Mouse (Mus musculus): ENCODE results near the gene Hist2h2ab. TPM values are rescaled to one million over a fixed set of nuclear protein-coding genes. Genes with fewer than 3 reads are reported as not detected.
"Not testable (repeated sequence)": the region's sequence is repeated elsewhere in the genome, so short reads cannot be mapped to it uniquely, and the experiment has no call there.

Hist2h2ab gene
- total RNA-seq, 2 experiments from 2014 or later = 3.0 to 3.4 TPM

DNA sequence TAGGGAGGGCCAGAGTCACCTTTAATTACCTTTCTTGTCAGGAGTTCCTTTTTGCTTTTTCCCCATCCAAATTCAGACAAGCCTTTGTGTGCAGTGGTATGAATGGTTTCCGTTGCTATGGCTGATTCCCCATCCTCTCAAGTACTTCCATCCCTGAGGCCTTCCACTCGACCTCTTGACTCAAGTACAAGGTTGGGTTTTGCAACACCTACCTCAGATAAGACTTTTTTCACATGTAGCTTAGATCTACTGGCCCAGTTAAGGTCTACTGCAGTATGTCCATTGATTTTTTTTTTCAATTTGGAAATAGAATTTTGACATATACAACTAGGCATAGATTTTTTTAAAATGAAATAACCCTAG, 12.1 kb downstream of the Hist2h2ab start:
- DNase-seq (ENCODE audit: low spot score) = no peak
- intact Hi-C loops (cut with DNase I) = no loop called here

DNA sequence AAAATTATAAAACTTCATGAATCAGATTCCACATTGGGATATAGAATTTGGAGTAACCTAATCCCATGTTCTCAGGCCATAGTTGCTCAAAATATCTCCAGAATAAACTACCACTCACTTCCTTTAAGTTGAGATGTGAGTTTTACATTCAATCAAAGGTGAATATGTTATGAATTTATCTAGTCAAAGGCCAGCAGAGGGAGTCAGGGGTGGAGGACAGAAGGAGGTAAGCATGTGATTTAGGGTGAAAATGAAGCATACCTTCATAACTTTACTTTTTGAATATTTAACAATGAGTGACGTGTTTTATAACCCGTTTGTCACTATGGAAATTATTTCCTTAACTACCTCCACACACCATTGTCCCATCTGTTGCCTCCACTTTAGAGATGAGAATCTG, 15.2 kb downstream of the Hist2h2ab start:
- intact Hi-C loops (cut with DNase I) = no loop called here
- no peak for DNase-seq (ENCODE audit: low spot score)

DNA sequence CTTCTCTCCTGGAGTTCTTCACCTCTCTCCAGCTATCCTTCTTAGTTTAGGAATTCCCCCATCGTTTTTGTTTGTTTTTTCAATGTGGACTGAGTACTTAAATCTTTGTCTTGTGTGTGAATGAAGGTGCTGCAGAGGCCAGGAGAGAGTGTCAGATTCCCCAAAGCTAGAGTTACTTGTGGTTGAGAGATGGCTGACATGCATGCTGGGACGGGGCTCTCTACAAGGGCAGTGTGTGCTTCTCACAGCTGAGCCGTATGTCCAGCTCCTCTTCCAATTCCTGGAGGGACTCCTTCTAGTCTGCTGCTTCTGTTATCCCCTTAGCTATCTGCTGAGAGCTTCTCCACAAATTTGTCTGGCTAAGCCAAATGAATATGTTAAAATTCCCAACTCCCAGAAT, 16.2 kb downstream of the Hist2h2ab start:
- intact Hi-C loops (cut with DNase I) = no loop called here
- no peak for DNase-seq (ENCODE audit: low spot score)

DNA sequence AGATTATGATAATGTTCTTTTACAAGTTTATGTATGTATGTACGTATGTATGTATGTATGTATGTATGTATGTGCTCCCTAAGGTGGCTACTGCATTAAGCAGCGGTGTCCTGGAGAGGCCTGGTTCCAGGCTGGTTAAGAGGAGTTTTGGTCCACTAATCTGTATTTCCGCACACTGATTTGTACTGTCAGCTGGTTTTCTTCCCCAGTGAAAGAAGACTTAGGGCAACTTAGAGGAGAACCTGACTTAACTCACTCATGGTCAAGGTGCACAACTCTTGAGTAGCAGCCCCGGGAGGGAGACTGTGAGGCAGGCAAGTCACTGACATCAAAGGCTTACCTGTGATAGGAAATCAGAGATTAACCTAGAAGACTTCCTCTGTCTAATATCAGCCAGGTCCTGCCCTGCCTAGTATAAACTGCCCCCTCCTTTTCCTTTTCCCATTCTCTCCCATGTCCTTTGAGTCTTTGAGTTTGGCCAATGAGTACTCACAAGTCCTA, 17.2 kb downstream of the Hist2h2ab start:
- DNase-seq (ENCODE audit: low spot score) = no peak
- intact Hi-C loops (cut with DNase I) = no loop called here

DNA sequence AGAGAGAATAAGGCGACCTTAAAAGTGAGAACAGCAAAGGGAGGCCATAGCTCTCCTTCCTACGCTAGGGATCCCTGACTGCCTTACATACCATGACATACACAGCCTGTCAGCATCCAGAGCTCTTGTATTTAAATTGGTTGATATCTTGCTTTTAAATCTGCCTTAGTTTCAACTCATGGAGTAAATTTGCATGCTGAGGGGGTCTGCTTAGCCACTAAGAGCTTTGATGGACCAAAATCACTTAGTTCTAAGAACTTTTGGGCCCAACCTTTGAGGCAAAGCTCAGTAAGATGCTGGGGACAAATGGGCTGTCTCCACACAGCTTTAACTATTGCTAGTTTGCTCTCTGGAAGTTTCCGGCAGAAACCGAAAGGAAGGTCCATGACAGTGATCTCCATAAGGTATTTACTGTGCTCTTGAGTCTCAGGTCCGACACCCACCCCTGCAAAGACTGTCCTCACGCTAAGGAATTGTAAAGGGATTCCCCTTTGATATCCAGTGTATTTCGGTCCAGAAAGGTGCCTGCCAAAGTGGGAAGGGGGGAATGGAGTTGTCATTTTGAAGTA, 17.8 kb downstream of the Hist2h2ab start:
- intact Hi-C loops (cut with DNase I) = no loop called here
- DNase-seq (ENCODE audit: low spot score) = no peak

DNA sequence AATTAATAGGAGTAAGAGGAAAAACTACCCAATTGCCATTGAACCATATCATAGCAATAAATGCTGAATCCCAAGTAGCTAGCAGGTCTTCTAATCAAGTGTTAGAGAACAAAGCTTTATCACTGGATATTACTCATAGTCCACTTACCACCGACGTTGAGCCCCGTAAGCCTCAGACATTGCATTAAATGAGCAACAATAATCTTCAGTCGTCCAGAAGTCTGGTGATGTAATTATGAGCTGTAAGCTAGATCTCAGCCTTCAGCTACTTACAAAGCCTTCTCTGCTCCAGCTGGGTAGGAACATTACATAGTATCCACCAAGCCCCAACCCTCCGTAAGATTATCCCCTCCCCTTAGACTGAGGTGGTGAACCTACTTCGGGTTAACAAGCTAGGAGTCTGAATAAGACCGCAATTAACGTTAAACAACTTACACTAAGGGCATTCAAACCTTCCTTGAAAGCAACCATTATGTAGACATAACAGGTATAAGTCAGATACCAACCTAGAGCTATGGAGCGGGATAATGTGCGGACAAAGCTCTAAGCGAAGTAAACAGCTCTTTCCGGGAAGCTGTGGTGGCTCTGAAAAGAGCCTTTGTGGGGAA, 18.3 kb downstream of the Hist2h2ab start:
- no peak for DNase-seq (ENCODE audit: low spot score)
- intact Hi-C loops (cut with DNase I) = no loop called here

DNA sequence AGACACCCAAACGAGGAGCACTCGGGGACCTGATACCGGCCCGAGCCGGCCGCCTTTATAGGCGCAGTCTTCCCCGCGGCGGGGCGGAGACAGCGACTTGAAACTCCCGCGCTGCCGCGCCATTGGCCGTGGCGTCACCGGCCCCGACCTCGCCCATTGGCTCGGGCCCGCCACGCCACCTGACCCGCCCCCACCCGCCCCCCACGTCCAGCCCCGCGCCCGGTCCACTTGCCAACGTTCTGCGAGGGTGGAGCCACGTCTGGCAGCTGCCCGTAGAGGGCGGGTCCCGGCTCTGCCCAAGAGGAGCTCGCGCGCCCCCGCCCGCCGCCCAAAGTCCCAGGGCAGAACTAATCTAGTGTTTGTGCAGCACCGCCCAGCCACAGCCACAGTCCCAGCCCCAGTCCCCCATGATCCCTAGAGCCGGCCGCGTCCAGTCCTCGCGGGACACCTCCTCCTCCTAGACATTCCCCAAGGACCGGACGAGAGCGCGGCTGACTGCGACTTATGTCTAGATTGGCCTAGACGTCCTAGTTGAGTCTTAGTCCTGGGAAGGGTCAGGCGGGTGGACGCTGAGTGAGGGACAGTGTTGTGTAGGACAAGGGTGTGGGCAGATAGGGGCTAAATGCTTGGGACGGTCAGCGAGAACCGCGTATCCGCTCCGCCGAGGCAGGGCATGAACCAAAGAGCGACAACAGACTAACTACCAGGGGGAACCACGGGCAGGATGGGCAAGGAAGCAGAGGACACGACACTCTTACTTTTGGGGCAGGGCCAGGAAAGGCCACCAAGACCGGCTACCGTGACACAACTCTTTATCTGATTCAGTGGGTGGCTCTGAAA, 19.5 kb downstream of the Hist2h2ab start, which contains the start of gene Hist2h3c2:
TSS of gene Hist2h3c2 (minus strand) at position 174 of the 840 bp plus-strand sequence.
- intact Hi-C loops (cut with DNase I) = not testable (repeated sequence)
- DNase-seq (ENCODE audit: low spot score) = peak; percentile 33

DNA sequence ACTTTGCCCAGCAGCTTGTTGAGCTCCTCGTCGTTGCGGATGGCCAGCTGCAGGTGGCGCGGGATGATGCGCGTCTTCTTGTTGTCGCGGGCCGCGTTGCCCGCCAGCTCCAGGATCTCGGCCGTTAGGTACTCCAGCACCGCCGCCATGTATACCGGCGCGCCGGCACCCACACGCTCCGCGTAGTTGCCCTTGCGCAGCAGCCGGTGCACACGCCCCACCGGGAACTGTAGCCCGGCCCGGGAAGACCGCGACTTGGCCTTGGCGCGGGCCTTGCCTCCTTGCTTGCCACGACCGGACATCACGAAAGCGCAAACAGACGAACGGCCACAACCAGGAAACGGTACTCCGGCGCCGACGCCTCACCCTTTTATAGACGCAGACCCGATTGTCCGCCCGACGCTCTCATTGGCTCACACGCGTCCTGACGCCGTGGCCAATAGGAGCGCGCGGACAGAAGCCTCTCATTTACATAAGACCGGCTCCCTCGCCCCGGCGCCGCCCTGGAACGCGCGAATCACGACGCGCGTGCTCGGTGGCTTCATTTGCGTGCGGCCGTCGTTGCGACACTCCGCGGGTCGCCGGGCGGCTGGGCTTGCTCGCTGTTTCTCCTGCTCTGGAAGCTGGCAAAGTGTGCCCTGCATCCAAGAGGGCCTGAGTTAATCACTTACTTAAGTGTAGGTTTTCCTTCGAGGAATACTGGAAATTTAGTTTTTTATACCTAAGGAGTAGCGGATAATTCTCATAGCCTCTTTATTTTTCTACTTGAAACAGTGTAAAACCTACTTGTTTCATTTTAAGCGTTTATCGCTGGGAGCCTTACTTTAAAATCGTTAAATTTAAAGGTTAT, 20.5 kb downstream of the Hist2h2ab start, which contains the start of gene Hist2h2aa2:
TSS of gene Hist2h2aa2 (minus strand) at position 328 of the 850 bp plus-strand sequence.
- intact Hi-C loops (cut with DNase I) = loop anchor here (2.0 kb wide), 1 partner anchor 23 kb away; the partner anchor contains the start of gene Hist2h4

DNA sequence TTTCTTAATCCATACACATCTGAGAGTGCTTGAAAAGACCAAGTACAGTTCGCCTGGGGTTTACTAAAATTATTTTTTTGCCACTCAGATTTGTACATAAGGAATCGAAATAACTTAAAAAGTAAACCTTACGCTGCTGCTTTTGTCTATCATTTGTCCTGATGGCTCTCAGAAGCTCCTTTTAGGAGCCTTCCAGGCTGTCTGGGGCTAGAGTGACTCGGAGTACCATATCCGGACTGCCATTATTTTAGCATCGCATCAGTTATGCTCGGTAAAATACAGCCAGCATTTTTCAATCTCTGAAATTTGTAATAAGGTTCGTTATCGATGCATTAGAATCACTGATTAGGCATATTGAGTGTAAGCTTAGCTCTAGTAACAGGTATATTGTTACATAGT, 21.1 kb downstream of the Hist2h2ab start:
- intact Hi-C loops (cut with DNase I) = loop anchor here (2.0 kb wide), 1 partner anchor 22 kb away; the partner anchor contains the start of gene Hist2h4
- DNase-seq (ENCODE audit: low spot score) = no peak

More for the DNA sequence above, 20.5 kb downstream of the Hist2h2ab start, which contains the start of gene Hist2h2aa2:
- DNase-seq (ENCODE audit: low spot score) = peak; percentile 94

DNA sequence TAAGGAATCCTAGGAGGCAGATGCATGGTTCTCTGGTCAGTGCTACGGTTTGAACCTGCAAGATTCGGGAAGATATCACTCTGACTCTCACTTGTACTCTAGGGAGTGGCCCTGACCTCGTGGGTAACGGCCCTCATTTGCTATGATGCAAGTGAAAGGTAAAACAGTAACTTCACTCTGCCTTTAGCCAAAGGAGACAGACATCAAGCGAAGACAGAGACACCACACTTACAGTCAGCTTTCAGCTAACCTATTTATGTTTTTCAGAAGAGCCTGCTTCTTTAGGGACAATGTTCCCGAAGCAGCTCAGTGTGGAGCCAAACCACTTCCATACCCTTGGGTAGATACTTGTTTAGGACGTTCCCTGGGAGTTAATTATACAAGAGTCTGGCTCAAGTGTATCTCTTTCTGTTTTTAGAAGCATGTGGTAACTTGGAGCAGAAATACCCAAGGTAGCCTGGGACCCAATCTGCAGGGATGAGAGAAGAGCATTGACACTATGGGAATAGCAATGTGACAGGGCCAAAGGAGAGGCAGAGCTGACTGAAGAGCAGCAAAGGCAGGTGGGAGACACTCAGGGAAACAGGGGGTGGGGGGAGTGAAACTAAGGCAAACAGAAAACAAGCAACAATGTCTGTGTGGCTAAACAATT, 24.4 kb downstream of the Hist2h2ab start:
- intact Hi-C loops (cut with DNase I) = no loop called here
- no peak for DNase-seq (ENCODE audit: low spot score)

DNA sequence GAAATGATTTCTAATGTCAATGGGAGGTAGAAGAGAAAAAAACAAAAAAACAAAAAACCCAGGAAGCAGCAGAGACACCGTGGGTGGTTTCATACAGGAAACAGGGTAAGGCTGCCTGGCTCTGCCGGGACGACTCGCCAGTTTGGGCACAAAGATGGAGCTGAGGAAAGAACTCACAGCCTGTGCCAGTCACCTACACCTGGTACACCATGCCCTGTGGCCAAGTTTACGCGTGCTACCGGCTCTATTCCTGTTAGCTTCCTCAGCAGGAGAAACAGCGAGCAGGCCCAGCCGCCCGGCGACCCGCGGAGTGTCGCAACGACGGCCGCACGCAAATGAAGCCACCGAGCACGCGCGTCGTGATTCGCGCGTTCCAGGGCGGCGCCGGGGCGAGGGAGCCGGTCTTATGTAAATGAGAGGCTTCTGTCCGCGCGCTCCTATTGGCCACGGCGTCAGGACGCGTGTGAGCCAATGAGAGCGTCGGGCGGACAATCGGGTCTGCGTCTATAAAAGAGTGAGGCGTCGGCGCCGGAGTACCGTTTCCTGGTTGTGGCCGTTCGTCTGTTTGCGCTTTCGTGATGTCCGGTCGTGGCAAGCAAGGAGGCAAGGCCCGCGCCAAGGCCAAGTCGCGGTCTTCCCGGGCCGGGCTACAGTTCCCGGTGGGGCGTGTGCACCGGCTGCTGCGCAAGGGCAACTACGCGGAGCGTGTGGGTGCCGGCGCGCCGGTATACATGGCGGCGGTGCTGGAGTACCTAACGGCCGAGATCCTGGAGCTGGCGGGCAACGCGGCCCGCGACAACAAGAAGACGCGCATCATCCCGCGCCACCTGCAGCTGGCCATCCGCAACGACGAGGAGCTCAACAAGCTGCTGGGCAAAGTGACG, 25.6 kb downstream of the Hist2h2ab start, which contains the start of gene Hist2h2aa1:
TSS of gene Hist2h2aa1 (plus strand) at position 495 of the 884 bp plus-strand sequence.
- peak; percentile 85 for DNase-seq (ENCODE audit: low spot score)
- intact Hi-C loops (cut with DNase I) = not testable (repeated sequence)

DNA sequence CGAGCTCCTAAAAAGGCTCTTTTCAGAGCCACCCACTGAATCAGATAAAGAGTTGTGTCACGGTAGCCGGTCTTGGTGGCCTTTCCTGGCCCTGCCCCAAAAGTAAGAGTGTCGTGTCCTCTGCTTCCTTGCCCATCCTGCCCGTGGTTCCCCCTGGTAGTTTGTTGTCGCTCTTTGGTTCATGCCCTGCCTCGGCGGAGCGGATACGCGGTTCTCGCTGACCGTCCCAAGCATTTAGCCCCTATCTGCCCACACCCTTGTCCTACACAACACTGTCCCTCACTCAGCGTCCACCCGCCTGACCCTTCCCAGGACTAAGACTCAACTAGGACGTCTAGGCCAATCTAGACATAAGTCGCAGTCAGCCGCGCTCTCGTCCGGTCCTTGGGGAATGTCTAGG, 26.4 kb downstream of the Hist2h2ab start:
- intact Hi-C loops (cut with DNase I); DNase-seq (ENCODE audit: low spot score): not testable (repeated sequence)

DNA sequence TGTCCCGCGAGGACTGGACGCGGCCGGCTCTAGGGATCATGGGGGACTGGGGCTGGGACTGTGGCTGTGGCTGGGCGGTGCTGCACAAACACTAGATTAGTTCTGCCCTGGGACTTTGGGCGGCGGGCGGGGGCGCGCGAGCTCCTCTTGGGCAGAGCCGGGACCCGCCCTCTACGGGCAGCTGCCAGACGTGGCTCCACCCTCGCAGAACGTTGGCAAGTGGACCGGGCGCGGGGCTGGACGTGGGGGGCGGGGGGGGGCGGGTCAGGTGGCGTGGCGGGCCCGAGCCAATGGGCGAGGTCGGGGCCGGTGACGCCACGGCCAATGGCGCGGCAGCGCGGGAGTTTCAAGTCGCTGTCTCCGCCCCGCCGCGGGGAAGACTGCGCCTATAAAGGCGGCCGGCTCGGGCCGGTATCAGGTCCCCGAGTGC, 26.8 kb downstream of the Hist2h2ab start, which contains the start of gene Hist2h3c1:
TSS of gene Hist2h3c1 (plus strand) at position 259 of the 430 bp plus-strand sequence.
- intact Hi-C loops (cut with DNase I); DNase-seq (ENCODE audit: low spot score): not testable (repeated sequence)

DNA sequence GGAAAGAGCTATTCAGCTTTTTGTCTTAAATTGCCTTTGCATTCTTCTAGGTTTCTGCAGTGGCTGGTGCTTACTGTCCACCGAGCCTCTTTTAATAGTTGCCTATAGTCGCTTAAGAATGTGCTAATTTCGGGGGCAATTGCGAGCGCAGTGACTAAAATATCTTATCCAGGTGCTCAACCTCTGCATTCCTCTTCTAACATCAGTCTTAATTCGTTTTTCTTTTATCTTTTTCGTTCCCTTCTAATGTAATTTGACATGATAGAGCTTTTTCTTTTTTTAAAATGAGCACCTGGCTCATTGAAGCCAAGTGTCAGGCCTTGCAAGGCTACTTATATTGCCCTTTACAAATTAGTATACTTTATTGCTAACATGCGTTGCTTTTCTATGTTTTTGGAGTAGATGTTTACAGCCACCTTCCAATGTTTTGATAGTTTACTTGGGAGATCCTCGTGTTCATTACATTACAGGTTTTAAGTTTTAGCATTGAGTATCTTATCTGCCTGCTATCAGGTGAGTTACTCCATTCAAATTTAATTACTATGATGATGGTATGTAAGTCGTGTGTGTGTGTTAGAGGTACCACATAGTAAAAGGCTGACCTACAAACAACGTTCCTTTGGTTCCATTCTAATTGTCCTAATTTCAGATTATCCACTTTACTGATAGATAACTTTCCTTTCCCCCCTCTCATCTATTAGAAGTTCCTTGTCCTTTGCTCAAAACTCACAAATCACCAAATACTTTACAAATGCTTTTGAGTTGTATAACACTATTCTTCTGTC, 27.9 kb downstream of the Hist2h2ab start:
- DNase-seq (ENCODE audit: low spot score) = no peak
- intact Hi-C loops (cut with DNase I) = loop anchor here (1.0 kb wide), 1 partner anchor 15 kb away; no protein-coding TSS in a partner anchor

DNA sequence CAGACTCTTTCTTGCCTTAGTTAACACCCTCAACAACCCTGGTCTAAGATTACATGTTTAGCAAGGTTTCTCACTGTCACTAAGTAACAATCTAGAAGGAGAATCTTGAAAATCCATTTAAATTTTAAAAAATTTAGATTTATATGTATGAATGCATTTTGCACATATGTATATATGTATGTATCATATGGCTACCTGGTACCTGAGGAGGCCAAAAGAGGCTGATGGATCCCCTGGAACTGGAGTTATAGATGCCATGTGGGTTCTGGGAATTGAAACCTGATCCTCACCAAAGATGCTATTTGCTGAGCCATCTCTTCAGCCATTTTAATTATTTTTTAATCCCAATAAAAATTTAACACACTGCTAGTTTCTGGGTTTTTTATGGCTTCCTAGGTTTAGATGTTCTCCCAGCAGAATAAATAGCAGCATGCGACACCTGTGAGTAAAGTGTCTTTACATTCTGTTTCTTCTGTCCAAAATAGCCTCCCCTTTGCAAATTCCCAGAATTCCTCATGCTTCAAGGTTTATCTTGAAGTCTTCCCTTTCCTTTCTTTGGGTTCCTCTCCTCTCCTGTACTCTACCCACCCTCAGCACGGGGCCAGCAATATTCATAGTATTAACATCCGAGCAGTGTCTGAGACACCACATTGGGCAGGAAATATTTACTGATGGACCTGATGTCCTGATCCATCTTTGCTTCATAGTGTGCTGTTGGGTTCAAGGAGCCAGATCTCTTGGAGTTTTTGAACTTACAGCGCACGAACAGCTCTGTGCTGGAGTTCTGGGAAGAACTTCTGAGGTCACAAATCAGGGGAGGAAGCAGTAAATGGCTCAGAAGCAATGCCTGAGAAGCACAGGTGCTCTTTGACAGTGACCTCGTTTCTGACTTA, 28.7 kb downstream of the Hist2h2ab start:
- intact Hi-C loops (cut with DNase I) = loop anchor here (1.0 kb wide), 1 partner anchor 14 kb away; no protein-coding TSS in a partner anchor

DNA sequence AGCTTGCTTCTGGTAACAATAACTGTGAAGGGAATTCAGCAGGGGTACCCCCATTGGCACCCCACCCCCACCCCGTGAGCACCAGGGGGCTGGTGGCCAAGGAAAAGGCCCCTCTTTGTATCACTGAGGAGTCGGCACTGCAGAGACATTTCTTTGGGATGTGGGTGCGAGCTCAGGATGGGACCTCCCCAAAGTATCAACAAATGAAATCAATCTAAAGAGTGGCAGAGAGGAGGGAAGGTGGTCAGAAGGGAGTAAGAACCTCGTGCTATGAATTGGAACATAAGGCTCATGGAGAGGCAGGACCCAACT, 29.3 kb downstream of the Hist2h2ab start:
- intact Hi-C loops (cut with DNase I) = no loop called here
- no peak for DNase-seq (ENCODE audit: low spot score)

More for the DNA sequence above, 28.7 kb downstream of the Hist2h2ab start:
- no peak for DNase-seq (ENCODE audit: low spot score)
